Mouse (Mus musculus): Measurements from ENCODE around the gene Ceacam18. TPM values are rescaled to one million over a fixed set of nuclear protein-coding genes. Genes with fewer than 3 reads are reported as not detected.
A peak's percentile ranks its signal among the peaks of the same experiment; 100 is the strongest.

Ceacam18 gene
- total RNA-seq (2017) = not detected in 3 replicates

GRCm38 (mm10) chr7:43634500-43634899, at the start of gene Ceacam18:
Gene Ceacam18 (plus strand): TSS chr7:43634707.
- ATAC-seq (replicated peaks; ENCODE audit: insufficient number of reproducible peaks, low FRiP score, low TSS enrichment, poor library complexity, severe bottlenecking) = no peak

DNA sequence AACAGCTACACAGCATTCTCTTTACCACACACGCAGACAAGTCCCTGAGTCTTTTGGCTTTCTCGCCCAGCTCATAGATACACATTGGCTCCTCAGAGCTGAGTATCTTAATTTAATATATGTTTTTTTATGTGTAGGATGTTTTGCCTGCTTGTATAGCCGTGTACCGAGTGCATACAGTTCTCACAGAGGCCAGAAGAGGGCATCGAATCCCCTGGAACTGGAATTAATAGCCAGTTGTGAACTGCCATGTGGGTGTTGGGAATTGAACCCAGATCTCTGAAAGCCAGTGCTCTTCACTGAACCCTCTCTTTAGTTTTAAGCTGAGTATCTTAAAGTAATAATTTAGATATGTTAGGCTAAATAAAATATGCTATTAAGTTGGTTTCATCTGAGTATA, 49.7 kb upstream of the Ceacam18 start:
- ATAC-seq (replicated peaks; ENCODE audit: insufficient number of reproducible peaks, low FRiP score, low TSS enrichment, poor library complexity, severe bottlenecking) = no peak

DNA sequence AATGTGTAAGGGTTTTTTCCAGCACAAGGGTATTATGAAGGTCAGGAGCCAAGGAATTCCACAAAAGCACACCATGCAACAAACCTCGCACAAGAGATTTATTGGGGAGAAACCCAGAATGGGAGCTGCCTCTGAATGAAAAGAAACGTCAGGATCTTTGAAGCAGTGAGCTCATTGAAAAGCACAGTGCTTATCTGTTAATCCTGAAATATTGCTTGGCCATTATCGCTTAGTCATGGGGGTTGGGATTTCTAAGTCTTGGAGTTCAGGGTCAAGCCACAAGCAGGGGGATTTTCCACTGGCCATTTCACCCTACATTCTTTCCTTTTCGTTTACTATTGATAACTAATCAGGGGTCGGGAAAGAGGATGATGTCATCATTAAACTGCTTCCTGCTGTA, 32.6 kb upstream of the Ceacam18 start:
- no peak for ATAC-seq (replicated peaks; ENCODE audit: insufficient number of reproducible peaks, low FRiP score, low TSS enrichment, poor library complexity, severe bottlenecking)

GRCm38 (mm10) chr7:43606896-43607742, 27.4 kb upstream of the Ceacam18 start, which contains the start of gene Zfp819:
Gene Zfp819 (plus strand): TSS chr7:43607169.
- ATAC-seq (replicated peaks; ENCODE audit: insufficient number of reproducible peaks, low FRiP score, low TSS enrichment, poor library complexity, severe bottlenecking) = peak; percentile 20; the same call in 1 of the 2 replicates

GRCm38 (mm10) chr7:43607743-43608287, 26.7 kb upstream of the Ceacam18 start:
- ATAC-seq (replicated peaks; ENCODE audit: insufficient number of reproducible peaks, low FRiP score, low TSS enrichment, poor library complexity, severe bottlenecking) = peak; percentile 91

GRCm38 (mm10) chr7:43608316-43608824, 26.1 kb upstream of the Ceacam18 start:
- ATAC-seq (replicated peaks; ENCODE audit: insufficient number of reproducible peaks, low FRiP score, low TSS enrichment, poor library complexity, severe bottlenecking) = peak; percentile 57

DNA sequence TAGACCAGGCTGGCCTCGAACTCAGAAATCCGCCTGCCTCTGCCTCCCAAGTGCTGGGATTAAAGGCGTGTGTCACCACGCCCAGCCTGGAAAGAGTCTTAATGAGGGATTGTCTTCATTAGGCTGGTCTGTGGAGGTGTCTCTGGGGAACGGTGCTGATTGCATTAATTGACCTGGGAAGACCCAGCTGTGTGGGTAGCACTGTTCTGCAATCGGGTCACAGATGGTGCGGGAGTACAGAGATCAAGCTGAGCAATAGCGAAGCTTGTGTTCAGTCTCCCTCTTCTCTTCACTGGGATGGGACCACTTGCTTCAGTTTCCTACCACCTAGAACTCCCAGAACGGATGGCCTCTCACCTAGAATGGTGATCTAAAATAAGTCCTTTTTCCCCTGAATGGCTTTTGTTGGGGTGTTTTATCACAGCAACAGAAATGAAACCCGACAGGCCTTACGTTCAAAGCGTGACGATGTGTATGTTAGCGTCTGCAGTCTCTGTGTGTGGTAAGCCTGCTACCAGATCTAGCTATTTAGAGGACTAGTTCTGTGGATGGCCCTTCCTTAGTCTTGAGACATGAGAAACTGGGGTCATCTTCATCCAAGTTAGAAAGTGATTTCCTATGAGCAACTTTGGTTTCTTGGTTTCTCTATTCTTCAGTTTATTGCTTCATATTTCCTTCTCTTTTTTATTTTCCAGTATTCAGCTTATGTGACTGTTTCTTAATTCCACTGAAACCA, 20.5 kb upstream of the Ceacam18 start:
- 0 out of 2 replicates have a peak, but pooled peaks have one; percentile 22 for ATAC-seq (replicated peaks; ENCODE audit: insufficient number of reproducible peaks, low FRiP score, low TSS enrichment, poor library complexity, severe bottlenecking)

DNA sequence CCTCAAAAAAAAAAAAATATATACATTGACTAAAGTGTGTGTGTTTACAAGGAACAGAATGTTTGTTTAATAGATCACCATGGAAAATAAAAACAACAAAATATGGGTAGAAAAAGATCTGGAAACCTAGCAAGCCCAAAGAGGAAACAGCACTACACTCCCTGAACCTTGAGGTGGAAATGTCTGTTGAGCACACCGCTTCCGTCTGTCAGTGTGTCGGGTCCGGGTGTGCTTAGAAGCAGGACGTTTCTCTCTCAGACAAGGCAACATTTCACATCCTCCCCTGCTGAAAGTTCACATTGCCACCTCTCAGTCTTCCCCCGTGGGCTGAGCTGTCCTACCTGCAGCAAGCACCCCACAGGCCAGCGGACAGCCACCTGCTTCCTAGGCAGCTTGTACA, 11.6 kb upstream of the Ceacam18 start:
- ATAC-seq (replicated peaks; ENCODE audit: insufficient number of reproducible peaks, low FRiP score, low TSS enrichment, poor library complexity, severe bottlenecking) = no peak

DNA sequence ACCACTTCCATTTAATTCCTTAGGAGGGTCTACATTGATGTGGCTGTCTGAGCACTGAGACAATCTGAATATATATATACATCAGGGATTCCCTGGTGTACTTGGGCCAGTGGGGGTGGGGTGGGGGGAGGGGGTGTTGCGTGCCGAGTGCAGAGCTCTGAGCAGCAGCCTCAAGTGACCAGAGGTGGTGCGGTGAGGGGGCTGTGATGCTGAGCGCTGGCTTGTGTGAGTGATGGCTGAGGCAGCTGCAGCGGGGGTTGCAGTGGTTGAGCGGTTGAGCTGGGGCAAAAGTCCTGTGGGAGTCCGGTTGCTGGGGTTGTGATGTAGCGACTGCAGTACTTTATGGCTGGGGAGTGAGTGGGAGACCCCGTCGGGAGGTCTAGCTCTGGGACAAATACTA, 10.7 kb upstream of the Ceacam18 start:
- no peak for ATAC-seq (replicated peaks; ENCODE audit: insufficient number of reproducible peaks, low FRiP score, low TSS enrichment, poor library complexity, severe bottlenecking)

DNA sequence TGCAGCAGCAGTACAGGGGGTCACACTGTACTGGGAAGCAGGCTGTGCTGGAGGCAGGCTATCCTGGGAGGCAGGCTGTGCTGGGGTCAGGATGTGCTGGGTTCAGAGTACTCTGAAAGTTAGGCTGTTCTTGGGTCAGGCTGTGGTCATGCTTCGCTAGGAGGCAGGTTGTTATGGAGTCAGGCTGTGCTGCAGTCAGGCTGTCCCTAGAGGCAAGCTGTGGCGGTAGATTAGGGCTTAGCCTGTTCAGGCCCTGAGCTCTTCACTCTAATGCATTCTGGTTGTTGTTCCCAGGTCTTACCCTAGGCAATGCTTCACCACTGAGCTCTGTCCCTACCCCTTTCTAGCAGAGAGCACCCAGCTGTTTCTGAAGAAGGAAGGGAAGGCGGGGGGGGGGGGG, 9.4 kb upstream of the Ceacam18 start:
- ATAC-seq (replicated peaks; ENCODE audit: insufficient number of reproducible peaks, low FRiP score, low TSS enrichment, poor library complexity, severe bottlenecking) = no peak

- no peak for ATAC-seq (replicated peaks; ENCODE audit: insufficient number of reproducible peaks, low FRiP score, low TSS enrichment, poor library complexity, severe bottlenecking)
Observed at GRCm38 (mm10) chr7:43625794-43626422, 8.6 kb upstream of the Ceacam18 start.

GRCm38 (mm10) chr7:43633940-43634339, 567 bp upstream of the Ceacam18 start:
- ATAC-seq (replicated peaks; ENCODE audit: insufficient number of reproducible peaks, low FRiP score, low TSS enrichment, poor library complexity, severe bottlenecking) = no peak

- peak; percentile 80 for ATAC-seq (replicated peaks; ENCODE audit: insufficient number of reproducible peaks, low FRiP score, low TSS enrichment, poor library complexity, severe bottlenecking)
Observed at GRCm38 (mm10) chr7:43636194-43636593, 1.7 kb downstream of the Ceacam18 start.

GRCm38 (mm10) chr7:43637118-43637517, 2.6 kb downstream of the Ceacam18 start:
- 0 out of 2 replicates have a peak, but pooled peaks have one; percentile 51 for ATAC-seq (replicated peaks; ENCODE audit: insufficient number of reproducible peaks, low FRiP score, low TSS enrichment, poor library complexity, severe bottlenecking)

DNA sequence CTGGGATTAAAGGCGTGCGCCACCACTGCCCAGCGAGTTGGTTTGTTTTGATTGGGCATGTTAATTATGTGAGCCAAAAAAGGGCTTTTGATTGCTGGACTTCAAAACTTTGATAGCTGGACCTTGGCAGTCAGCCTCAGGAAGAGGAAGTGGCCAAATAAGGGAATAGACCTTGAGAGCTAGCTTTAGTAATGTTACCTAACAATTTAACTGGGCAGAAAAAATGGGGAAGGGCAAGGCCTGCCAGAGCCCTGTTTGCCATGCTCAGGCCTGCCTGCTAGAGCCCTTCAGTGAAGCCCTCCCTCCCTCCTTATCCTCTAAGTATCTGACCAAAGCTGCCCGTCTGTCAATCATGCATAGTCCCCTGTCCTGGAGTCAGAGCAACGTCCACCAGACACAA, 8.1 kb downstream of the Ceacam18 start:
- ATAC-seq (replicated peaks; ENCODE audit: insufficient number of reproducible peaks, low FRiP score, low TSS enrichment, poor library complexity, severe bottlenecking) = peak; percentile 74

GRCm38 (mm10) chr7:43643046-43643652, 8.6 kb downstream of the Ceacam18 start:
- ATAC-seq (replicated peaks; ENCODE audit: insufficient number of reproducible peaks, low FRiP score, low TSS enrichment, poor library complexity, severe bottlenecking) = peak; percentile 32; the same call in 1 of the 2 replicates

DNA sequence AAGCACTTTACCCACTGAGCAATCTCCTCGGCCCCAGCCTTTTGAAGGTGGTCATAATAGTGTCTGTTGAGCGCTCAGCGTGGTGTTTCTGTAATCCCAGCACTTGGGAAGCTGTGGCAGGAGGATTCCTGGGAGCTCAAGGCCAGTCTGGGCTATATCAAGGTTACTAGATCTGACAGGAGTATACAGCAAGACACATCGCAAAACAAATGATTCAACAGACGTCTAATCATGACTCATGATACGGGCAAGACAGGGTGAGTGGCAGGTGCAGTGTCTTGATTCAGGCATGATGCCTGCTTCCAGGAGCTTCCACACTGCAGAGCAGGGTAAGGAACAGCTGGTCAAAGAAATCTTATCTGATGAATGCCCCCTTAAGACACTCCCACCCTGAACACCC, 18.2 kb downstream of the Ceacam18 start:
- no peak for ATAC-seq (replicated peaks; ENCODE audit: insufficient number of reproducible peaks, low FRiP score, low TSS enrichment, poor library complexity, severe bottlenecking)

DNA sequence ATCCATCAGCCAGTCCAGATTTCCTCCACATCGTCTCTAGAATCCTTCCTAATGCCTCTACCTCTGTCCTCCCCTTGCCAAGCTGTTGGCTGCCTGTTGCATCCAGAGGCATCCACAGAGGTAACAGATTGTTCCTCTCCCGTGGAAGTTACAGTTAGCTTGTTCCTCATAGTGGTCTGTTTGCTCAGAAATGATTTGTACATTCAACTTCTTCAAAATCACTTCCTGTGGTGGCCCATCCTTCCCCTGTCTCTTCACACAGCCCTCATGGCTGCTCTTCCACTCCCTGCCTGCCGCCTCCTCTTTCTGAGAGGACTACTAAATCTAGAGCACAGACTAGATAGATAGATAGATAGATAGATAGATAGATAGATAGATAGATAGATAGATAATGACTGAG, 20.0 kb downstream of the Ceacam18 start:
- ATAC-seq (replicated peaks; ENCODE audit: insufficient number of reproducible peaks, low FRiP score, low TSS enrichment, poor library complexity, severe bottlenecking) = peak; percentile 96
